Comparison of ENCODE assay signal across 12 mouse cellular contexts in genomic region chr11:79652921-79653575, GRCm38 (mm10).
DNase-seq lines count a peak whose midpoint lies in the region; ATAC-seq and TF ChIP-seq lines count a peak whose summit lies in the region.
"Had no signal": no experiment of that assay in that cellular context is flagged by ENCODE, and none has a peak within 500 bp of the region (broad histone marks: within the 10 kb centered on the region; RNA-seq: fewer than 3 reads in every experiment).

No protein-coding gene starts in this region.

- no peak for TF ChIP-seq CTCF in thymus, adult 2 months (IDR thresholded peaks at IDR 0.05; ENCODE audit: borderline replicate concordance, control insufficient read depth, extremely low read depth, insufficient read depth, low read length, poor library complexity)
- TF ChIP-seq CTCF in left cerebral cortex, adult 2 months (IDR thresholded peaks at IDR 0.05), result no peak
- no peak for TF ChIP-seq CTCF in midbrain, postnatal 0 days (IDR thresholded peaks at IDR 0.05)

- H3K36me3 ChIP-seq in hindbrain, embryonic 16.5 days (ENCODE audit: control insufficient read depth, insufficient read depth, low read length), result no peaks in the 10 kb centered on the region
- H3K36me3 ChIP-seq in hindbrain, embryonic 10.5 days, result no peaks in the 10 kb centered on the region
- H3K36me3 ChIP-seq in limb, embryonic 15.5 days, result no peaks in the 10 kb centered on the region
- no peaks in the 10 kb centered on the region for H3K36me3 ChIP-seq in thymus, adult 2 months (ENCODE audit: control insufficient read depth, insufficient read depth, low read length)
- no peaks in the 10 kb centered on the region; the same call in 1 of the 2 replicates for H3K36me3 ChIP-seq in midbrain, postnatal 0 days (ENCODE audit: insufficient read depth, low read length)
- H3K36me3 ChIP-seq: forebrain, embryonic 15.5 days; neural tube, embryonic 12.5 days had no signal

- H3K4me3 ChIP-seq in hindbrain, embryonic 16.5 days (ENCODE audit: low read length), result no peak overlapping the region
- H3K4me3 ChIP-seq in hindbrain, embryonic 10.5 days, result no peak overlapping the region
- H3K4me3 ChIP-seq in limb, embryonic 15.5 days, result no peak overlapping the region
- peak overlapping the region; percentile 14; the same call in 1 of the 2 replicates for H3K4me3 ChIP-seq in thymus, adult 2 months (ENCODE audit: control insufficient read depth, insufficient read depth, low read length)
- no peak overlapping the region for H3K4me3 ChIP-seq in left cerebral cortex, adult 2 months
- H3K4me3 ChIP-seq in midbrain, postnatal 0 days (ENCODE audit: low read depth, low read length), result no peak overlapping the region
- H3K4me3 ChIP-seq: forebrain, embryonic 15.5 days; neural tube, embryonic 12.5 days had no signal

- peaks cover 10% of the 10 kb centered on the region for H3K4me1 ChIP-seq in hindbrain, embryonic 16.5 days (ENCODE audit: control insufficient read depth, insufficient read depth, low read depth, low read length)
- peaks cover 52% of the 10 kb centered on the region for H3K4me1 ChIP-seq in hindbrain, embryonic 10.5 days (replicated peaks)
- H3K4me1 ChIP-seq in limb, embryonic 15.5 days, result peaks cover 42% of the 10 kb centered on the region
- peaks cover 44% of the 10 kb centered on the region for H3K4me1 ChIP-seq in thymus, adult 2 months (replicated peaks; ENCODE audit: control insufficient read depth, insufficient read depth, low read length)
- H3K4me1 ChIP-seq in midbrain, postnatal 0 days (ENCODE audit: insufficient read depth, low read length), result no peaks in the 10 kb centered on the region

- no peaks in the 10 kb centered on the region for H3K27me3 ChIP-seq in hindbrain, embryonic 16.5 days (replicated peaks; ENCODE audit: control insufficient read depth, insufficient read depth, low read length)
- H3K27me3 ChIP-seq in hindbrain, embryonic 10.5 days (ENCODE audit: insufficient read depth, poor library complexity, severe bottlenecking), result peaks cover 31% of the 10 kb centered on the region
- no peaks in the 10 kb centered on the region for H3K27me3 ChIP-seq in limb, embryonic 15.5 days
- no peaks in the 10 kb centered on the region for H3K27me3 ChIP-seq in thymus, adult 2 months (ENCODE audit: control insufficient read depth, insufficient read depth, low read length)
- H3K27me3 ChIP-seq in midbrain, postnatal 0 days (ENCODE audit: insufficient read depth, low read length), result no peaks in the 10 kb centered on the region
- H3K27me3 ChIP-seq: forebrain, embryonic 15.5 days; neural tube, embryonic 12.5 days had no signal

- no peak overlapping the region for H3K4me2 ChIP-seq in hindbrain, embryonic 16.5 days (ENCODE audit: low read length)
- H3K4me2 ChIP-seq in limb, embryonic 15.5 days, result no peak overlapping the region
- no peak overlapping the region for H3K4me2 ChIP-seq in midbrain, postnatal 0 days (ENCODE audit: low read depth, low read length, poor library complexity, severe bottlenecking)
- H3K4me2 ChIP-seq: forebrain, embryonic 15.5 days; neural tube, embryonic 12.5 days had no signal

- 79% methylated on average over 20 of the region's 20 CpGs for WGBS in hindbrain, embryonic 16.5 days
- 86% methylated on average over 20 of the region's 20 CpGs for WGBS in hindbrain, embryonic 10.5 days
- WGBS in limb, embryonic 15.5 days, result 72% methylated on average over 20 of the region's 20 CpGs
- 6% methylated on average over 20 of the region's 20 CpGs for WGBS in thymus, adult 2 months
- WGBS in midbrain, postnatal 0 days, result 85% methylated on average over 20 of the region's 20 CpGs

- no peak overlapping the region for H3K9ac ChIP-seq in hindbrain, embryonic 16.5 days (ENCODE audit: low read depth, low read length)
- no peak overlapping the region for H3K9ac ChIP-seq in limb, embryonic 15.5 days
- no peak overlapping the region for H3K9ac ChIP-seq in midbrain, postnatal 0 days (replicated peaks; ENCODE audit: low read length, poor library complexity, severe bottlenecking)
- H3K9ac ChIP-seq: forebrain, embryonic 15.5 days; neural tube, embryonic 12.5 days had no signal

- intact Hi-C loops in left cerebral cortex, adult 2 months (cut with DNase I), result no loop called here

- DNase-seq in hindbrain, embryonic 10.5 days (ENCODE audit: low spot score), result no peak
- peak; percentile 48 for DNase-seq in ZHBTc4 (ENCODE audit: low read depth, low spot score)
- peak; percentile 52 for DNase-seq in thymus, adult 2 months
- no peak for DNase-seq in left cerebral cortex, adult 2 months (ENCODE audit: extremely low spot score in 1 of 2, low spot score in 2 of 2)
- no peak for DNase-seq in midbrain, postnatal 0 days (ENCODE audit: low spot score)
- DNase-seq: embryo, embryonic 11 days; right cerebral cortex, postnatal 4 days had no signal

- H3K27ac ChIP-seq in hindbrain, embryonic 16.5 days (ENCODE audit: low read depth, low read length), result no peak overlapping the region
- H3K27ac ChIP-seq in hindbrain, embryonic 10.5 days, result no peak overlapping the region
- peak overlapping the region; percentile 72 for H3K27ac ChIP-seq in limb, embryonic 15.5 days
- peak overlapping the region; percentile 76 for H3K27ac ChIP-seq in thymus, adult 2 months (ENCODE audit: control insufficient read depth, insufficient read depth, low read length)
- H3K27ac ChIP-seq in left cerebral cortex, adult 2 months, result no peak overlapping the region
- H3K27ac ChIP-seq in midbrain, postnatal 0 days (ENCODE audit: low read depth, low read length), result no peak overlapping the region
- H3K27ac ChIP-seq: forebrain, embryonic 15.5 days; neural tube, embryonic 12.5 days had no signal

- H3K9me3 ChIP-seq in hindbrain, embryonic 16.5 days (ENCODE audit: control insufficient read depth, low read length), result no peaks in the 10 kb centered on the region
- H3K9me3 ChIP-seq in hindbrain, embryonic 10.5 days, result no peaks in the 10 kb centered on the region
- no peaks in the 10 kb centered on the region for H3K9me3 ChIP-seq in limb, embryonic 15.5 days
- H3K9me3 ChIP-seq in midbrain, postnatal 0 days (ENCODE audit: low read length), result no peaks in the 10 kb centered on the region
- H3K9me3 ChIP-seq: forebrain, embryonic 15.5 days; neural tube, embryonic 12.5 days had no signal

- TF ChIP-seq POLR2A in thymus, adult 2 months (IDR thresholded peaks at IDR 0.05; ENCODE audit: control insufficient read depth, extremely low read depth, insufficient read depth, low read length, poor library complexity), result no peak

- 0 out of 2 replicates have a peak, but pooled peaks have one; percentile 16 for ATAC-seq in hindbrain, embryonic 16.5 days
- no peak for ATAC-seq in limb, embryonic 15.5 days (ENCODE audit: insufficient number of reproducible peaks, low FRiP score, low TSS enrichment, low read depth)
- ATAC-seq in midbrain, postnatal 0 days (ENCODE audit: low FRiP score), result no peak
- ATAC-seq in frontal cortex, adult (ENCODE audit: low TSS enrichment), result no peak
- ATAC-seq: forebrain, embryonic 15.5 days had no signal

Comparison
In these comparisons a context has a peak if more than half of its experiments do, and no peak if none do; other contexts are left out.
1. H3K27ac ChIP-seq: peak in limb, embryonic 15.5 days (single experiment) and thymus, adult 2 months (single experiment); none in hindbrain, embryonic 16.5 days (single experiment), hindbrain, embryonic 10.5 days (single experiment), left cerebral cortex, adult 2 months (single experiment) and midbrain, postnatal 0 days (single experiment).
2. DNase-seq: peak in ZHBTc4 (single experiment) and thymus, adult 2 months (single experiment); none in hindbrain, embryonic 10.5 days (single experiment), left cerebral cortex, adult 2 months (0 of 2) and midbrain, postnatal 0 days (single experiment).